Mouse (Mus musculus): ENCODE measurements around the gene Kmt2b. TPM values are rescaled to one million over a fixed set of nuclear protein-coding genes. Genes with fewer than 3 reads are reported as not detected.

Kmt2b gene
- total RNA-seq (2021), result 10 to 100 TPM; 37.8 to 56.6 TPM
- long read RNA-seq, experiment 1, partial matches to known transcripts, result 9 of 9 reads
- long read RNA-seq, experiment 1, other reads (novel, unspliced or antisense), result 0 of 9 reads
- long read RNA-seq, experiment 2, partial matches to known transcripts, result 11 of 12 reads
- long read RNA-seq, experiment 2, other reads (novel, unspliced or antisense), result 1 of 12 reads

- peak; percentile 86 to 90 for DNase-seq (ENCODE audit: low spot score in 2 of 2)
Measured at GRCm38 (mm10) chr7:30588676-30589434, at the start of gene Kmt2b. Kmt2b (minus strand) TSS chr7:30588726.

- DNase-seq (ENCODE audit: low spot score in 2 of 2), result no peak
Measured at GRCm38 (mm10) chr7:30636395-30636794, 47.9 kb upstream of the Kmt2b start.

DNA sequence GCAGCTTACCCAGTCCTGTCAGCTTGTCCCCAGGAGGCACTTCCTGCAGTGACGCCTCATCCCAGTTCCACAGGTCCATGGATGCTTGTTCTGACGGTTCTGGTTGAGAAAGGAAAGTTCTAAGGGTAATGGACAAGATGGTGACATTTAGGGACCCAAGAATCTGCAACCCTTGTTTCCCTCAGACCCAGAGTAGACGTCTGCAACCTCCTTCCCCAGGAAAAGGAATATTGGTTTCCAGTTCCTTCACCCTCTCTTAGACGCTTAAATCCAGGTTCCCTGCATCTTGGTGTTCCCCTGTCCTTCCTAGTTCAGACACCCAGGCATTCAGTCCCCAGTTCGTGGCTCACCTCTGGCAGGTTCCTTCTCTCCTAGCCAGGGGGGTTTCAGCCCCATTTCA is 47.2 kb upstream of the Kmt2b start, which contains the start of gene Etv2:
Gene Etv2 (minus strand): TSS at position 101 of the 400 bp plus-strand sequence.
- no peak for DNase-seq (ENCODE audit: low spot score in 2 of 2)

- peak; percentile 43 to 53 for DNase-seq (ENCODE audit: low spot score in 2 of 2)
Measured at GRCm38 (mm10) chr7:30634621-30635020, 46.1 kb upstream of the Kmt2b start.

DNA sequence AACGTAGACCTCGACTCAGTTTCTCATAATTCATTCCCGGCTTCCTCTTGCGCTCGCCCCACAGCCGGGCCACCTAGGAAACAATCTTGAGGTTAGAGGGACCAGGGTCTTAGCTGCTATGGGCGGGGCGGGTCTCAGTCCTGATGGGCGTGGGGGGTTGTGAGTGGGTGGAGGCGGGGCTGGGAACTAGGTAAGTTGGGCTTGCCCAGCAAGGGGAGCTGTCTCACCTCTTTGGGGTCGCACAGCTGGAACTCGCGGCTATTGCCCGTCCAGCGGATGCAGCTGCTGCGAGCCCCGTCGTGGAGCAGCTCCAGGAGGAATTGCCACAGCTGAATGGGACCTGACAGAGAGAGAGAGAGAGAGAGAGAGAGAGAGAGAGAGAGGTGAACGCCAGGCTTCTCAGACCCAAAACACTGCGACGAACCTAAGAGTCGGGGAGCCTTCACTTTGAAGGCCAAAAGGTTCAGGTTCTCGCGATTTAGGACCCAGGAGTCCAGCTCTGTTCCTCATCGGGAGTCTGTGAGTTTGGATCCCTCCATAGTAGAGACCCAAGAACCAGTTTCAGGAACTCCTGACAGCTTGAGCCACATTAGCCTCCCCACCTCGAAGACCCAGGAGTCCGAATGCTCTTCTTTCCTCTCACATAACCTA is 45.4 kb upstream of the Kmt2b start:
- no peak for DNase-seq (ENCODE audit: low spot score in 2 of 2)

DNA sequence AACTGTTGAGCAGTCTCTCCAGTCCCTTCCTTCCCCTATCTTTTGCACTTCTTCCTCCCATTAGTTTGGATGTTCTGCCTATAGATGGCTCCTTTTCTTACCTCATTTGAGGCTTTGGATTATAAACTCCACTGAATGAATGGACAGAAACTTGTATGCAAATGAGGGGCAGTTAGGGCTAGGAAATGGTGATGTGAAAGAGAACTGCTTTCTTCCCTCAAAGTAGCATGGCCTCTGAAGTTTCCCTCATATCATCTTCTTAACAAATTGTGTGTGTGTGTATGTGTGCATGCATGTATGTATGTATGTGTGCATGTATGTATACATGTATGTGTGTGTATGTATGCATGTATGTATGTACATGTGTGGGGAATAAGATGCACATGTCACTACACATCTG is 40.5 kb upstream of the Kmt2b start:
- no peak for DNase-seq (ENCODE audit: low spot score in 2 of 2)

GRCm38 (mm10) chr7:30626647-30627046 is 38.1 kb upstream of the Kmt2b start:
- no peak for DNase-seq (ENCODE audit: low spot score in 2 of 2)

DNA sequence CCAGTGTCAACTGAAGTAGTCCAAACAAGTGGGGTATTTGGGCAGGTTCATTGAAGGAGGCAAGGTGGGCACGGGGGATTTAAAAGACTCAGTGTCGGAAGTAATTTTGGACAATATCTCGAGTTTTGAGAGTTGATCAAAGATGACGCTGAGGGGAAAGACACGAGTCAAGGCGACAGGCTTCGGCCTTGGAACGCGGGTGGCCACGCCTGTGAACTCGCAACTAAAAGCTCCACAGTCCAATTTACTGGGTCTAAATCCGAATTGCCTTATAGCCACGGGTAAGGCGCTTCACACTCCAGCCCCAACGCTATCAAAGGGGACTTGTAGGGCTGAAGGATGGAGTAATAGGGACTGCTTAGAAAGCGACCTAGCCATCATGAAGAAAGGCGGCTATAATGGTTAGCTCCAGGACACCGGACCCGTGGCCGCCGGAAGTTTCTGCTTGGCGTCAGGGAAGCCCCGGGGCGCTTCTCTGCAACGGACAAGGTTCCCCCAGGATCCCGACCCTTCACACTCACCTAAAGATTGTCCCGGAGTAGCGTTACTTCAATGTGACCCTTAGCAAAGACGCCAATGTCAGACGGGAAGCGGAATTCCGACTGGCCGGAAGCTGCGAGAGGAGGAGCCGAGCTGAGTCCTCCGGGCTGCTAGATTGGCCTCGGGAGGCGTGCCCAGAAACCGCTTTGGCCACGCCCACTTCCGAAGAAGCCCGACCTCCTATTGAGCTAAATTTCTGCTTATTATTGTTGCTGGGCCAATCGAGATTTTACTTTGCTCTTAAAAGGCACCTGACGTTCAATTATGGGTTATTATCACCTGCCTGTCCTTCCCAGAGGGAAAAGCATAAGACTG is 37.2 kb upstream of the Kmt2b start, which contains the start of gene Cox6b1:
Gene Cox6b1 (minus strand): TSS at position 622 of the 855 bp plus-strand sequence.
- DNase-seq (ENCODE audit: low spot score in 2 of 2), result peak; percentile 78 to 79

- DNase-seq (ENCODE audit: low spot score in 2 of 2), result no peak
Measured at GRCm38 (mm10) chr7:30619202-30619601, 30.7 kb upstream of the Kmt2b start.

GRCm38 (mm10) chr7:30618658-30619057 is 30.1 kb upstream of the Kmt2b start:
- DNase-seq (ENCODE audit: low spot score in 2 of 2), result no peak

GRCm38 (mm10) chr7:30615049-30615760 is 26.7 kb upstream of the Kmt2b start:
- no peak for DNase-seq (ENCODE audit: low spot score in 2 of 2)

DNA sequence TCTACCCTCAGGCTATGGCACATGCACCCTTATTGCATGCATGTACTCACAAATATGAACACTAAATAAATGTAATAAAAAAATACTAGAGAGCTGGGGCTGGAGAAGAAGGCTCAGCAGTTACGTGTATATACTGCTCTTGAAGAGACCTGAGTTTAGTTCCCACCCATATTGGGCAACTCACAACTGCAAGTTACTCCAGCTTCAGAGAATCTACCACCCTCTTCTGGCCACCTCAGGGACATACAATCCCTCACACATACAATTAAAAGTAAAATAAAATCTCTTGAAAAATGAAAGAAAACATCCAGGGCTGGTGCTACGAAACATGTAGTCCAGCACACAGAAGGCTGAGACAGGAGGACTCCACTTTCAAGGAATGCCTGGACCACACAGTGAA is 25.9 kb upstream of the Kmt2b start:
- DNase-seq (ENCODE audit: low spot score in 2 of 2), result no peak

GRCm38 (mm10) chr7:30613529-30614112 is 25.1 kb upstream of the Kmt2b start:
- DNase-seq (ENCODE audit: low spot score in 2 of 2), result peak; percentile 58 to 67

DNA sequence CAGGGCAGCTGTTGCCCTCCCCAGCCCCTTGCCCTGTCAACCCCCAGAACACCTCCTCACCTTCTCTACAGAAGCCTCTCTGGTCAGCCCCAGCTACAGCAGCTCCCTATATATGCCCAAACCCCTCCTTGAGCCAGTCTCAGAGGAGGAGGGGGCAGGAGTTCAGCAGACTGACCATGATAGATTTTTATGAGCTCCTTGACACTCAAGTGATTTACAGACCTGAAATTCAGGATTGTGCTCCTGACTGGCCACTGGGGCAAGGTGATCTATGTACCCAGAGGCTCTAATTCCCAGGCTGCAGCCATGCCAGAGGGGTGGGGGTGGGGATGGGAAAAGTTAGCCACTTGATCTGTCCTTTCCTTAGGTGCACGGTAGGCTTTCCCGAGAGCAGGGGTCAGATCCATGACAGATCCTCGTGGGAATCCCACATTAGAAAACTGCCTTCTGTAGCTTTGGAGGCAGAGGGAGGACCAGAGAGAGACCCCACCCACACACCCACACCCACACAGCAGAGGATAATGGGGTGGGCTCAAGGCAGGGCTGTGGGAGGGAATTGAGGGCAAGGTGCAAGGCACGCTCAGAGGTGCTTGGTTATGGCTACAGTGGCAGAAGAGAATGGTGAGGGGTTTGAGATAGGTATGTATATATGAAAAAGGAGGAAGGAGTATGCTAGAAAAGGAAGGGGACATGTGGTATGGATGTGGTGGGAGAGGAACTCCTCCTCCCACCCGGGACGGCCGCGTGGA is 24.3 kb upstream of the Kmt2b start, which contains the start of gene Upk1a:
Gene Upk1a (minus strand): TSS at position 194 of the 749 bp plus-strand sequence.
- no peak for DNase-seq (ENCODE audit: low spot score in 2 of 2)

DNA sequence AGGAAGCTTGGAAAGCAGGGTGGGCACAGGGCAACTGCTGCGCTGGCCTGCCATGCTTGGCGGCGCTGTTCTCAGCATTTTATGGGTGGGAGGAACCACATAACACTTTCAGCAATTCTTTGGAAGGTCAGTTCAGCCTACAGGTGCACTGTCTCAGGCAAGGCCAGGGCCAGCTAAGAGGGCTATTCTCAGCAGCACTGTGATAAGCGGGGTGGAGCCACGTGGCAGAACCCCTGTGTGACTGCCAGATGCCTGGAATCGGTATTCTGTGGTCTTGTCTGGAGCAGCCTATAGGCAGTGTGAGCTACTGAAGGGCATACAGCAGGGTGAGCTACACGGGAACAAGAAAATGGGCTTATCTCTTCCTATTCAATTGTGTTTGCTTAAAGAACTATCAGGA is 21.5 kb upstream of the Kmt2b start:
- no peak for DNase-seq (ENCODE audit: low spot score in 2 of 2)

DNA sequence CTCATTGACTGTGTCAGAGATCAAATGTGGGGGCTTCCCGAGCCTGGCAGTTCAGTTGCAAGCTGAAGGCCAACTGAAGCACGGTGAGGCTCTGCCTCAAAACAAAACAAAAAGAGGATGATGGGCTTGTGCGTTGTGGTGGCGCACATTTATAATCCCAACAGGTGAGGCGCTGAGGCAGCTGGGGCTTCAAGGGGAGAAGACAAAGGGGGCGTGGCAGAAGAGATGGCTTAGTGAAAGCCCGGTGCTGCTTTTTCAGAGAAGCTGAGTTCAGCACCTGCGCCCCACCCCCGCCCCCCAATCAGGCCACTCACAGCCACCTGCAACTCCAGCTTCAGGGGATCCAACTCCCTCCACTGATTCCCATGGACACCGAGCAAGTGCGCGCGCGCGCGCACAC is 19.9 kb upstream of the Kmt2b start:
- no peak for DNase-seq (ENCODE audit: low spot score in 2 of 2)

DNA sequence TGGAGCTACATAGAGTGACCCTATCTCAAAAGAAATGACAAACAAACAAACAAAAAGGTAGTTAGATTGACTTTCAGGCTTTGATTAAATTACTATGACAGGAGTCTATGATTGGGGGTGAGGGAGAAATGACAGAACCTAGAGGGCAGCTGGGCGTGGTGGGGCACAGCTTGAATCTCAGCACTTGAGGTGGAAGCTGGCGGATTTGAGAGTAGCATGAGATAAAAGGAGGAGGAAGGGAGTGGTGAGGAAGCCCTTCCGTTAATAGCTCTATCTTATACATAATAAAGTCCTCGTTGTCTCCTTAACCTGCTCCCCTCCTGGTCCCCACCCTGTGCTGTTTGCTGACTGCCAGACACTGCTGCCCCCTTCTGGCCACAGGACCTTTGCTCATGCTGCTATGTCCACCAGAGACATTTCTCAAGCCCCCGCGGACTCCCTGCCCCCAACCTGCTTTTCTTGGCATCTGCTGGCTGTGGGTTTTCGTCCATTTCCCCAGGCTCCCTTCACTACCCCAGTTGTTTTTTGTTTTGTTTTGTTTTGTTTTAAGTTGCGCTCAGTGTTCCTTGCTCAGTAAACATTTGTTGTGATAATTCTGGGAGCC is 19.3 kb upstream of the Kmt2b start:
- DNase-seq (ENCODE audit: low spot score in 2 of 2), result peak in 1 of 2 experiments; percentile 56

- no peak for DNase-seq (ENCODE audit: low spot score in 2 of 2)
Measured at GRCm38 (mm10) chr7:30604944-30605343, 16.4 kb upstream of the Kmt2b start.

- no peak for DNase-seq (ENCODE audit: low spot score in 2 of 2)
Measured at GRCm38 (mm10) chr7:30604424-30604823, 15.9 kb upstream of the Kmt2b start.
